Mouse (Mus musculus) forebrain, embryonic 11.5 days (tissue): ENCODE measurements around the gene Gnas. TPM values are rescaled to one million over a fixed set of nuclear protein-coding genes. Genes with fewer than 3 reads are reported as not detected.
A peak's percentile ranks its signal among the peaks of the same experiment; 100 is the strongest.

ENCODE experiments used
- ATAC-seq: fragments of 200-750 bp; cut with Nextera tagmentation; replicated peaks from 2 replicates; pipeline ENCODE4 v1.8.0; 2017; ENCODE audit warnings: moderate TSS enrichment; ENCODE audit not compliant: low FRiP score
- DNase-seq: peaks from one replicate; pipeline ENCODE4 v3.0.0-alpha.2; 2017; ENCODE audit warnings: low spot score
- H3K27ac ChIP-seq: fragments of 300-500 bp; sonication (generic); 2 replicates; pipeline ENCODE4 v1.5.1; 2014; ENCODE audit warnings: low read depth, low read length
- H3K27me3 ChIP-seq: fragments of 300-500 bp; sonication (generic); 2 replicates; pipeline ENCODE4 v1.6.1; 2014; ENCODE audit warnings: mild to moderate bottlenecking, low read length, mixed read lengths; ENCODE audit not compliant: control insufficient read depth, insufficient read depth
- H3K36me3 ChIP-seq: fragments of 300-500 bp; sonication (generic); 2 replicates; pipeline ENCODE4 v1.6.1; 2014; ENCODE audit warnings: mild to moderate bottlenecking, low read length, moderate library complexity, mixed read lengths; ENCODE audit not compliant: control insufficient read depth, insufficient read depth
- H3K4me1 ChIP-seq: fragments of 300-500 bp; sonication (generic); replicated peaks from 2 replicates; pipeline ENCODE4 v1.6.1; 2014; ENCODE audit warnings: low read length, mixed read lengths; ENCODE audit not compliant: control insufficient read depth, insufficient read depth
- H3K4me2 ChIP-seq: fragments of 300-500 bp; sonication (generic); 2 replicates; pipeline ENCODE4 v1.6.1; 2014; ENCODE audit warnings: low read depth, mild to moderate bottlenecking, low read length, moderate library complexity, mixed read lengths; ENCODE audit not compliant: severe bottlenecking
- H3K4me3 ChIP-seq: fragments of 300-500 bp; sonication (generic); 2 replicates; pipeline ENCODE4 v1.5.1; 2014; ENCODE audit warnings: low read depth, low read length
- H3K9ac ChIP-seq: fragments of 300-500 bp; sonication (generic); 2 replicates; pipeline ENCODE4 v1.6.1; 2014; ENCODE audit warnings: low read length
- H3K9me3 ChIP-seq: fragments of 300-500 bp; sonication (generic); 2 replicates; pipeline ENCODE4 v1.6.1; 2016; ENCODE audit warnings: low read length, mixed read lengths; ENCODE audit not compliant: control insufficient read depth
- WGBS: fragments of 180-500 bp; shearing (Covaris S2); extraction: QIAGEN DNeasy Blood & Tissue Kit; methylation state at CpG from one replicate; pipeline ENCODE4 v1.1.7; 2014; 5-methylcytosine and 5-hydroxymethylcytosine counted together
- polyA plus RNA-seq: library from polyadenylated mRNA; unstranded; fragments of >200 nt; fragmentation: Nextera tagmentation; extraction: Ambion mirVana; gene quantifications from 2 replicates; pipeline ENCODE4 v1.2.1, GENCODE M21; 2014

Gnas gene
- 1,123 and 1,194 TPM in 2 replicates for polyA plus RNA-seq

DNA sequence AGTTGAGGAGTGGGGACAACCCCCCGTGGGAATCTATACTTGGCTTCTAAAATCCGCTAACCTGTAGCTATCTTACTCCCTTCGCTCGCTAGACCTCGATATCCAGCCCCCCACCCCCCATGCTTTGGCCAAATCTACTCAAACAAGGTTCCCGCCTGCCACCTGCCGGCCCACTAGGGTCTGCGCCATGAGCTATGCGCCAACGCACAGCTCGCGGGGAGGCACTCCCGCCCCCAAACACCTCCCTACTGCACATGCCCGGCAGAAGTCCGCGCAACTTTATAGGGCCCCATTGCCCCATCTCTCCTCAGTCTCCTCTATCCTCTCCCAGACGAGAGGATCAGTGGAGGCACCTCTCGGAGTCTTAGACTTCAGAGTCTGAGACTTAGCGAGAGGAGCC is at the start of gene Gnas:
Gene Gnas, plus strand, starts transcription at position 310 of the 400 bp plus-strand sequence.
- Histone ChIP-seq H3K9ac (no peak within 1 kb of the TSS), H3K4me2 (peak within 1 kb of the TSS; percentile 52), H3K4me1 (peaks cover 1% of the 10 kb centered on the region; the same call in 1 of the 2 replicates), H3K9me3 (peaks cover 22% of the 10 kb centered on the region; the same call in 1 of the 2 replicates), H3K4me3 (peak within 1 kb of the TSS; percentile 22), H3K27ac (no peak within 1 kb of the TSS), H3K27me3 (peaks cover 40% of the 10 kb centered on the region), H3K36me3 (peaks cover 29% of the 10 kb centered on the region)
- peak; percentile 81 for DNase-seq
- WGBS = 43% methylated on average over 19 of the region's 19 CpGs
- ATAC-seq = peak; percentile 55

DNA sequence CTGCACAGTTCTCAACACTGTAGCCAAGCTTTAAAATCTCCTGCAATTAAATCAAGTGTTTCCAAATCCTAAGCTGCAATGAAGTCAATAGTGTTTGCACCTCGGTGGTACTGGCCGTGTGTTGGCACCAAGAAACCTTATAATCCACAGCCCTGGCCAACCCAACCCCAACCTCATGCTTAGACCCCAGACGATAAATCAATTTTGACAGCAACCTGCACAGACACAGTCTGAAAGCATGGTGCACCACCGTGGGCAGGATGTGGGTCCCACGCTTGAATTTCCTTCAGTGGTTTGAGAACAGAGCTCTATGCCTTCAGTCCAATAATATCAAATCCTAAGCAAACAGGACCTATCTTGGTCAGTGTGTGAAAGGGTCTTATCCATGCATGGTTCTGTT is 41.7 kb upstream of the Gnas start:
- H3K36me3 ChIP-seq = no peaks in the 10 kb centered on the region
- no peaks in the 10 kb centered on the region for H3K9me3 ChIP-seq
- H3K4me3 ChIP-seq = no peak overlapping the region
- no peak overlapping the region for H3K9ac ChIP-seq
- DNase-seq (no peak), ATAC-seq (no peak)
- no peak overlapping the region for H3K4me2 ChIP-seq
- H3K27ac ChIP-seq = no peak overlapping the region
- no peaks in the 10 kb centered on the region for H3K27me3 ChIP-seq
- 90% methylated on average over 5 of the region's 5 CpGs for WGBS
- no peaks in the 10 kb centered on the region for H3K4me1 ChIP-seq

DNA sequence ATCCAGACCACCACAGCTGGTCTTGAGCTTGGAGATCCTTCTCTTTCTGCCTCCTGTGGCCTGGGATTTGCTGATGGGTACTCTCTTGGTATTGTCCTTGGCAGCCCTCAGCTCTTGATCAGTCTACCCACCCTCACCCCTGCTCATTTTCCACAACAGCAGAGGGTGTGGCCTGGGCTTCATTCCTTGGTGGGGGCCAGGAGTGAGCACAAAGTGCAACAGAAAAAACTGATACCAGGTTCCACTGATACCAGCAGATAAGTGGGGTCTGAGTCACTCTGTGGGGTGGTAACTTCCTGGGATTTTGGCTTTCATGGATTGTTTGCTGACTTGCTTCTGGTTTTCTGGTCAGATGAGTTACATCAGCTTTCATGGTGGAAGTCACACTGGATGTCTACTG is 32.2 kb upstream of the Gnas start:
- Histone ChIP-seq H3K36me3 (no peaks in the 10 kb centered on the region), H3K9me3 (no peaks in the 10 kb centered on the region), H3K27ac (no peak overlapping the region), H3K4me2 (no peak overlapping the region), H3K9ac (no peak overlapping the region), H3K4me3 (no peak overlapping the region), H3K27me3 (no peaks in the 10 kb centered on the region), H3K4me1 (no peaks in the 10 kb centered on the region)
- no peak for ATAC-seq
- DNase-seq = no peak

DNA sequence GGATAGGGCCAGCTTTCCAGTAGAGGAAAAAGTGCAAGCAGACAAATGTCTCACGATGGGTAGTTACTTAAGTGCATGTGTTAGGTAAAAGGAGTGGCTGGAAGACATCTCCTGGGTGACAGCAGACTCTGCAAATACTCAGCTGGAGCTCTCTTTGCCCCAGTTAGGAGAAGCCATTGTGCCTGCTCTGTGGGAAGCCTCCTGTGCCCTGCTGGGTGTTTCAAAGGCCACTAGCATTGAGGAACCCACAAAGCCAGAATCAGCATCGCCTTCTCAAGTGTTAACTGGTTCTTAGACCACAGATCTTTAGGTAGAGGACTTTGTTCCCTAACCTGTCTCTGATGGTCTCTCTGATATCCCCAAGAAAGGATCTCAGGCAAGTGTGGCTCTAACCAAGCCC is 26.8 kb upstream of the Gnas start:
- no peak overlapping the region for H3K4me2 ChIP-seq
- ATAC-seq = no peak
- H3K27me3 ChIP-seq = no peaks in the 10 kb centered on the region
- no peaks in the 10 kb centered on the region for H3K36me3 ChIP-seq
- WGBS = 12% methylated on average over 2 of the region's 2 CpGs
- H3K9me3 ChIP-seq = no peaks in the 10 kb centered on the region
- H3K27ac ChIP-seq = no peak overlapping the region
- DNase-seq = no peak
- 0 out of 2 replicates have a peak, but pooled peaks cover 2% of the 10 kb centered on the region for H3K4me1 ChIP-seq
- no peak overlapping the region for H3K4me3 ChIP-seq
- no peak overlapping the region for H3K9ac ChIP-seq

DNA sequence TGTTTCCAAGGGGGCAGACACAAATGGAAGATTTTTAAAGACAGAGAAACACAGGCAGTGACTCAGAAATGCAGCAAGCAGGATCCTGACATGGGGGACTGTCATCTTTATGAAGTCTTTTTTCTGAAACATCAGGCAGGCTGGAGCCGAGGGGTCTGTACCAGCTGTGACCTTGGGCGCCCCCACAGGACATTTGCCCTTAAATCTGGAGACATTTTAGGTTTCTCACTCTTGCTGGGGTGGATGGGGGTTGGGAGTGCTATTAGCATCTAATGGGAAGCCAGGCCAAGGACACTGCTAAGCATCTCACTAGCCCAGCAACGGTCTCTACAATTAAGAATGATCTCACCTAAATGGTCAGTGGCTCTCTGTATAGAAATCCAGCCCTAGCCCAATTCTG is 24.1 kb upstream of the Gnas start:
- Histone ChIP-seq H3K4me1 (0 out of 2 replicates have a peak, but pooled peaks cover 2% of the 10 kb centered on the region), H3K9ac (no peak overlapping the region), H3K4me3 (no peak overlapping the region), H3K27me3 (no peaks in the 10 kb centered on the region), H3K36me3 (no peaks in the 10 kb centered on the region), H3K9me3 (no peaks in the 10 kb centered on the region), H3K27ac (no peak overlapping the region), H3K4me2 (no peak overlapping the region)
- WGBS = 1% methylated on average over 3 of the region's 3 CpGs
- ATAC-seq (no peak), DNase-seq (no peak)

DNA sequence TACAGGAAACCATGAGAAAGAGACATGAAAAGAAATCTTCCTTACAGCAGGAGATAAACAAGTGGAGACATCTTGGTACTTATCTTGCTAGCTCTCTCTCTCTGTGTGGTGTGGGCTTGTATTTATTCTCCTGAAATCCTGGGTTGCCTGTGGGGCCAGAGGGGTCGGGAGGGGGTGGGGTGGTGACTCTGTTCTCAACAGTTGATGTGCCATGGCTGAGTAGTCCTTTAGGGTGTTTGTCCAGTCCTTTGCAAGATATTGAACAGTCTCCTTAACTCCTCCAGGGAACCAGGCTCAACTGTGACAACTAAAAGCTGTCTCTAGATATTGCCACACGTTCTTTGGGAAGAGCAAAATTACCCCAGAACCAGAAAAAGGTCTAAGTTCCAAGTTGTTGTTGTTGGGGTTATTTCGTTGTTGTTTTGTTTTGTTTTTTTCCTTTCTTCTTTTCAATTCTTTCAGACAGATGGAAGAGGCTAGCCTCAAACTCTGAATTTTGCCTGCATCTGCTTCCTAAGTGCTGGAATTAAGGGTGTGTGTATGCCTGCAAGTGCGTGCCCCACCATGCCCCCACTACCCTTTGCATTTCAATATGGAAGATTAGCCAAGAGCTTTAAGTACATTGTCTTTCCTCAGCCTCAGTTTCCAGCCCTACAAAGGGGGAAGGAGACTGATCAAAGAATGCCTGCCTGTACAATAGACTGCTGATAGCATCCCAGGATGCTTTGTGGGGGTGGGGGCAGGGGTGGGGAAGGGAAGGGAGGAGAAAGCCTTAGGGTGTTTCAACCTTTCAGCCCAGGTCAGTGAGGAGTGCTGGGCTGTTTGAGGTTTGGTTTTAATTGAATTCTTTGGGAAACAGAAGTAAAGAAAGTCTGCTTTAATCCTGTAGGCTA is 23.0 kb upstream of the Gnas start:
- ATAC-seq = no peak
- no peak overlapping the region for H3K9ac ChIP-seq
- H3K27ac ChIP-seq = no peak overlapping the region
- no peaks in the 10 kb centered on the region for H3K36me3 ChIP-seq
- no peaks in the 10 kb centered on the region for H3K27me3 ChIP-seq
- H3K4me2 ChIP-seq = no peak overlapping the region
- H3K4me1 ChIP-seq = 0 out of 2 replicates have a peak, but pooled peaks cover 2% of the 10 kb centered on the region
- no peaks in the 10 kb centered on the region for H3K9me3 ChIP-seq
- no peak for DNase-seq
- WGBS = 5% methylated on average over 4 of the region's 4 CpGs
- no peak overlapping the region for H3K4me3 ChIP-seq

DNA sequence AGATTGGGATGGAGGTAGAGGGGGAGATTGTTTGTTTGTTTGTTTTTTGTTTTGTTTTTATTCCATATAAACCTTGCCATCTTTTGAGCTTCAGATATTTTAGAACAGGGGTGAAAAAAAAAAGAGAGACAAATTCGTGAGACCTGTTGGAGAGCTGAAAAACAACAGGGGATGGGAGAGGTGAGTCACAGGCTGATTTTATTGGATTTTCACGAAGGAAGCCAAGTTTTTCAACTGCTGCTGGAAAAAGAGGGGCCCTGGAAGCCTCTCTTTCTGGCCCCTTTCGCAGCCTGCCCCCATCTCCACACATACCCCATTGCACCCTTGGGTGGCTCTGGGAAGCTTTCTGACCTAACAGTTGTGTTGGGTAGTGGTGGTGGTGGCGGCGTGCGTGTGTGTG is 22.3 kb upstream of the Gnas start:
- no peak overlapping the region for H3K27ac ChIP-seq
- WGBS = 42% methylated on average over 6 of the region's 6 CpGs

DNA sequence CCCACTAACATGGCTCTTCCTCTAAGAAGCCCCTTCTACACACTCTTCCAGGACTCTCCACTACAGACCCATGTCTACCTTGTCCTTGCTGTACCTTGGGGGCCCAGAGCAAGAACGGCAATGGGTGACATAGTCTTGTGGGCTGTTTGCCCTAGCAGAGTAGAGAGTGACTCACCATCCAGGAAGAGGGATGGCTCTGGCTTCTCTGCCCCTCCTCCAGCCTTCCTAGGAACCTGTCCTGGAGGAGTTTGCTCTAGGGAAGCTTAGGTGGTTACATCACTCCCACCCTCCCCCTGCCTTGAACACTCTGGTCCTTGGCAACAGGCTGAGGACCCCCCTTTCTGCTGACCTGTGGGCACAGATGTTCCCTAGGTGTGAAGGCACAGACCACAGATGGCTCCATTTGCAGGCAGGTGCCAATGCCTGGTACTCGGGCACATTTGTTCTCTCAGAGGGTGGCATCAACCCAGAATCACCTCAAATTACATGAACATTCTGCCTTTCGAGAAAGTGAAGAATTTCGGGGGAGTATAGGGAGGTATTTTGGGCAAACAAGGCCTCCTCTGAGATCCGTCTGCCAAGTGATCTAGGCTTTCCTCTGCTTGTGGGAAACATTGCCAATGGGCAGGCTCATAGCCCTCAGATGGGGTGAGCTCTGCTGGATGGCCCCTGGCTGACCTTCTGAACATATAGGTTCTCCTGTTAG is 20.9 kb upstream of the Gnas start:
- Histone ChIP-seq H3K4me2 (no peak overlapping the region), H3K27ac (no peak overlapping the region), H3K27me3 (no peaks in the 10 kb centered on the region), H3K36me3 (peaks cover 3% of the 10 kb centered on the region; the same call in 1 of the 2 replicates), H3K9me3 (no peaks in the 10 kb centered on the region), H3K4me3 (no peak overlapping the region), H3K4me1 (0 out of 2 replicates have a peak, but pooled peaks cover 2% of the 10 kb centered on the region), H3K9ac (no peak overlapping the region)
- WGBS = 91% methylated on average over 5 of the region's 5 CpGs
- DNase-seq (no peak), ATAC-seq (no peak)

More for the DNA sequence above, 22.3 kb upstream of the Gnas start:
- Histone ChIP-seq H3K36me3 (no peaks in the 10 kb centered on the region), H3K9me3 (no peaks in the 10 kb centered on the region), H3K4me1 (0 out of 2 replicates have a peak, but pooled peaks cover 2% of the 10 kb centered on the region), H3K4me2 (no peak overlapping the region), H3K9ac (no peak overlapping the region), H3K4me3 (no peak overlapping the region), H3K27me3 (no peaks in the 10 kb centered on the region)
- DNase-seq = no peak
- no peak for ATAC-seq
